Mouse (Mus musculus) erythroblast, embryonic 14.5 days (primary cell): ENCODE results near the gene Unc93a.
"Not testable (repeated sequence)": the region's sequence is repeated elsewhere in the genome, so short reads cannot be mapped to it uniquely, and the experiment has no call there.

Experiments
- GATA1 ChIP-seq: IDR thresholded peaks from 2 replicates; pipeline ENCODE4 v1.6.1; 2012; ENCODE audit warnings: low read length, inconsistent platforms, mixed read lengths
- TAL1 ChIP-seq: IDR thresholded peaks from 3 replicates; pipeline ENCODE4 v1.6.1; 2012; ENCODE audit warnings: low read length, inconsistent platforms, mixed read lengths

- TF ChIP-seq TAL1, GATA1: not testable (repeated sequence)
Observed at GRCm38 (mm10) chr17:13091510-13091909, 40.1 kb downstream of the Unc93a start.
